Mouse (Mus musculus) embryonic stem cell, embryonic (primary cell): ENCODE results near the gene Hmox2.
"Not testable (repeated sequence)": the region's sequence is repeated elsewhere in the genome, so short reads cannot be mapped to it uniquely, and the experiment has no call there.

Experiments
- CTCF ChIA-PET, 4 experiments: fragments of 300-600 bp in 2 of 4; fragments of 350-600 bp in 2 of 4; sonication (Branson Sonifier 250); formaldehyde crosslinking; loops; one replicate each; lab custom pipeline; 2022; ENCODE audit warnings: inconsistent platforms in 2 of 4; lab: Charles Lee
- POLR2A ChIA-PET, 4 experiments: fragments of 300-600 bp in 2 of 4; fragments of 350-600 bp in 2 of 4; sonication (Branson Sonifier 250); formaldehyde crosslinking; loops; one replicate each; lab custom pipeline; 2022; ENCODE audit warnings: antibody characterized with exemption in 4 of 4, inconsistent platforms in 1 of 4; lab: Charles Lee

Gene Hmox2

GRCm38 (mm10) chr16:4756660-4757335 is 30.6 kb downstream of the Hmox2 start:
- POLR2A ChIA-PET, result interaction anchor here in 1 of 4 experiments (1.8 kb wide), 1 partner anchor 15 kb away, joined by 4 read pairs; no protein-coding TSS in a partner anchor
- CTCF ChIA-PET, result not testable (repeated sequence)

DNA sequence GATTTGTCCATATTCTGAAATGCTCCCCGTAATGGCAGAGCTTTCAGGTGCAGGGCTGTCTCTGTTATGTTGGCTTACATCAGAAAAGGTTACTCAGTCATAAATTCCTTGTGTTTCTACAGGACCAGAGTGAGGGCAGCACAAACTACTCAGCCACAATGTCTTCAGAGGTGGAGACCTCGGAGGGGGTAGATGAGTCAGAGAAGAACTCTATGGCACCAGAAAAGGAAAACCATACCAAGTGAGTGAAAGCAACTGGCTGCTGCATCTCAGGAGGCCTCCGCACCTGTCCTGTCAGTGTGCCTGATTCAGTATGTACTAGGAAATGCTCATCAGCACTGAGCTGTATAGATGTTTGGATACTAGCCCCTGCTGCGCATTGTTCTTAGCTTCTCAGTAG is 36.3 kb downstream of the Hmox2 start:
- CTCF ChIA-PET, result interaction anchor here in 3 of 4 experiments (0.8 to 2.5 kb wide), 7 partner anchors 8 to 151 kb away, joined by 3 to 9 read pairs (median 6); no protein-coding TSS in a partner anchor
- POLR2A ChIA-PET, result interaction anchor here in 2 of 4 experiments (0.8 to 2.7 kb wide), 7 partner anchors 8 to 118 kb away, joined by 3 to 8 read pairs (median 4); partner anchors contain the start of genes Cdip1 (in 2 of the 2) and Ubald1 (in 1 of the 2)

GRCm38 (mm10) chr16:4763276-4763675 is 37.1 kb downstream of the Hmox2 start:
- ChIA-PET POLR2A (interaction anchor here in 2 of 4 experiments (0.6 to 2.7 kb wide), 15 partner anchors 8 to 572 kb away, joined by 3 to 9 read pairs (median 3); partner anchors contain the start of genes Cdip1 (in 2 of the 2), 4930562C15Rik (in 1 of the 2) and Ubald1 (in 1 of the 2)), CTCF (interaction anchor here (0.6 to 2.5 kb wide), 27 partner anchors 8 to 384 kb away, joined by 3 to 9 read pairs (median 4); partner anchors contain the start of genes Cdip1 (in 2 of the 4), 4930562C15Rik (in 1 of the 4), Coro7 (in 1 of the 4) and Sec14l5 (in 1 of the 4))

- ChIA-PET POLR2A (interaction anchor here in 2 of 4 experiments (0.5 to 1.5 kb wide), 4 partner anchors 9 to 105 kb away, joined by 3 to 11 read pairs (median 4); partner anchors contain the start of gene Cdip1 (in 1 of the 2)), CTCF (interaction anchor here in 3 of 4 experiments (1.2 to 1.6 kb wide), 3 partner anchors 97 to 148 kb away, joined by 3 to 6 read pairs (median 3); no protein-coding TSS in a partner anchor)
Measured at GRCm38 (mm10) chr16:4765852-4766251, 39.7 kb downstream of the Hmox2 start.

DNA sequence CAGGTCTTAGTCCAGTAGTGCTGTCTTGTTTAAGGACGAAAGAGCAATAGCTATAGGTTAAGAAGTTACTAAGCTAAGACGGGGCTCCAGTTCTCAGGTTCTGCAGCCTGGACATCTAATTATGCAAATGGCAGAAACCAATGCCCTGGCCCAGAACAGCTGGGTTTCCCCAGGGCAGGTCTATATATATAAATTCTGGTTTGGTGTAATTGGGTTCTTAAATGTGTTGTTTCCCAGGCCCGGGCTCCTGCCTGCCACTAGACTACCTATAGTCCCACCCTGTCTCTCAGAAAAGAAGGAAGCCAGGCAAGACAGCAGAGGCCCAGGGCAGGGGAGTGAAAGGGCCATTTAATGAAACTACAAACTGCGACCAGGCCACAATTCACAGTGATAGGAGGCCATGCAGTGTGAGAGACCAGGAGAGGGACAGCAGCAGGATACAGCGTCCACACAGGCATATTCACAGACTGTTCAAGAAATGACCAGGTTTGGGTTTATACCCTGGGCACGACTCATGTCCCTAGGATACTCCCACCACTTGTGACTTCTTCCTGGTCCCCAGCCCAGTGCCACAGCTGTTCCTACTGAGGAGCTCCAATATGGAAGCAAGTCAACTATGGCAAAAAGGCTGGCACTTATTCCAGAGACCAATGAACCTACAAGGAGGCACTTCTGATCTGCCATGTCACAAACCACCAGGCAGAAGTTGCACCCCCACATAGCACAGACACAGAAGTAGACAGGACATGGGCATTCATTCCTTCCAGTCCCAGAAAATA is 41.0 kb downstream of the Hmox2 start:
- POLR2A ChIA-PET, result interaction anchor here in 3 of 4 experiments (0.9 to 1.5 kb wide), 6 partner anchors 9 to 113 kb away, joined by 3 to 4 read pairs (median 3); partner anchors contain the start of genes Cdip1 (in 1 of the 3), Coro7 (in 1 of the 3) and Ubald1 (in 1 of the 3)
- CTCF ChIA-PET, result no interaction called here

DNA sequence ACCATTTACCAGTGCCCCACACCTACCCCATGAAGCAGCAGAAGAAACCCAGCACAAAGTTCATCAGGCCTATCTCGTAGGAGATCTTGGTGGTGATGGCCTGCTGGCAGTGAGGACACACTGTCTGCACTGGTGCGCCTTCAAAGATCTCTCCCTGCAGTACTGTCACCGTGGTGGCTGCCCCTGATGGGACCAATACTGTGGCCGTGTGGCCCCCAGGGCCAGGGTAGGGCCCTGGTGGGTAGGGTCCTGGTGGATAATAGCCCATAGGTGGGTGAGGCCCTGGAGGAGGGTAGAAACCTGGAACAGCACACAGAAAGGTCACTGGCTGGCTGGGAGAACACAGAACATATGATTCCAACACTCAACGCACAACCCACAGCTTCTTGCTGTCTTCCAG is 42.6 kb downstream of the Hmox2 start:
- POLR2A ChIA-PET, result interaction anchor here in 2 of 4 experiments (0.5 to 1.1 kb wide), 3 partner anchors 34 to 108 kb away, joined by 3 read pairs; no protein-coding TSS in a partner anchor
- CTCF ChIA-PET, result interaction anchor here in 2 of 4 experiments (0.7 to 1.0 kb wide), 2 partner anchors 8 to 206 kb away, joined by 3 read pairs; no protein-coding TSS in a partner anchor

- ChIA-PET POLR2A (interaction anchor here in 1 of 4 experiments (1.1 kb wide), 1 partner anchor 10 kb away, joined by 3 read pairs; no protein-coding TSS in a partner anchor), CTCF (no interaction called here)
Measured at GRCm38 (mm10) chr16:4773289-4773970, 47.3 kb downstream of the Hmox2 start.

- POLR2A ChIA-PET, result interaction anchor here in 2 of 4 experiments (0.5 to 1.9 kb wide), 5 partner anchors 13 to 147 kb away, joined by 3 to 7 read pairs (median 3); partner anchors contain the start of genes Cdip1 (in 2 of the 2) and Hmox2 (in 1 of the 2)
- CTCF ChIA-PET, result interaction anchor here in 1 of 4 experiments (0.9 to 1.5 kb wide), 2 partner anchors 14 kb away, joined by 3 to 4 read pairs; no protein-coding TSS in a partner anchor
Measured at GRCm38 (mm10) chr16:4777171-4777904, 51.2 kb downstream of the Hmox2 start.

- CTCF ChIA-PET, result interaction anchor here in 1 of 4 experiments (1.5 kb wide), 1 partner anchor 15 kb away, joined by 4 read pairs; no protein-coding TSS in a partner anchor
- POLR2A ChIA-PET, result interaction anchor here (0.6 to 1.9 kb wide), 8 partner anchors 10 to 70 kb away, joined by 3 to 7 read pairs (median 4); partner anchors contain the start of genes Cdip1 (in 2 of the 4) and Hmox2 (in 1 of the 4)
Measured at GRCm38 (mm10) chr16:4777905-4778609, 51.9 kb downstream of the Hmox2 start.

DNA sequence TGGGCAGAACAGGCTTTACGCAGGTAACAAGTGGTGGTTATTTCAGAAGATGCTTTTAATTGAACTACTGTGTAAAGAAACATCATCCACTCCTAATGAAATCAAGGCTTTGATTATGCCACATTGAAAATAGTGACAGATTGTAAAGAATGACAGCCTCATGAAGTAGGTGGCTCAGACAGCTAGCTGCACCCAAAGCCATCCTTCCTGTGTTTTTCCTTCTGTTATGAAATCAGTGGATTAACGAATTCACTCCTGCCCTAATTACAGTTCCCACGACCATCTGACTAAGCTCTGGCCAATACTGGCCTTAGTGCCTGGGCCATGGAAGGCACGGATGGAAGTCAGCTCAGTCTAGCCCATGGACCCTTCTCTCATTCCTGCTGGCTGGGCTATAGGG is 52.8 kb downstream of the Hmox2 start:
- ChIA-PET POLR2A (interaction anchor here in 2 of 4 experiments (0.6 to 3.3 kb wide), 4 partner anchors 11 to 288 kb away, joined by 3 to 17 read pairs (median 5); partner anchors contain the start of gene Cdip1 (in 2 of the 2)), CTCF (interaction anchor here in 2 of 4 experiments (0.6 to 1.5 kb wide), 2 partner anchors 16 to 201 kb away, joined by 4 to 5 read pairs; no protein-coding TSS in a partner anchor)

GRCm38 (mm10) chr16:4781524-4782196 is 55.5 kb downstream of the Hmox2 start:
- ChIA-PET POLR2A (interaction anchor here in 2 of 4 experiments (0.8 to 3.3 kb wide), 6 partner anchors 9 to 99 kb away, joined by 3 to 17 read pairs (median 3); partner anchors contain the start of gene Cdip1 (in 2 of the 2)), CTCF (interaction anchor here in 1 of 4 experiments (0.7 kb wide), 1 partner anchor 108 kb away, joined by 3 read pairs; no protein-coding TSS in a partner anchor)

GRCm38 (mm10) chr16:4782515-4782914 is 56.4 kb downstream of the Hmox2 start:
- CTCF ChIA-PET, result no interaction called here
- POLR2A ChIA-PET, result interaction anchor here in 1 of 4 experiments (1.1 to 1.3 kb wide), 2 partner anchors 9 to 98 kb away, joined by 3 read pairs; no protein-coding TSS in a partner anchor

- ChIA-PET CTCF (no interaction called here), POLR2A (interaction anchor here in 2 of 4 experiments (0.7 to 1.5 kb wide), 6 partner anchors 14 to 227 kb away, joined by 3 to 4 read pairs (median 4); partner anchors contain the start of gene Ubald1 (in 1 of the 2))
Measured at GRCm38 (mm10) chr16:4785706-4786105, 59.5 kb downstream of the Hmox2 start.

- POLR2A ChIA-PET, result interaction anchor here in 2 of 4 experiments (0.5 to 2.9 kb wide), 7 partner anchors 10 to 1863 kb away, joined by 3 to 31 read pairs (median 3); partner anchors contain the start of gene Hmox2 (in 1 of the 2)
- CTCF ChIA-PET, result interaction anchor here in 1 of 4 experiments (0.9 kb wide), 1 partner anchor 44 kb away, joined by 3 read pairs; no protein-coding TSS in a partner anchor
Measured at GRCm38 (mm10) chr16:4788176-4788575, 62.0 kb downstream of the Hmox2 start.
